Mouse (Mus musculus): Measurements from ENCODE around the gene Lmcd1. TPM values are rescaled to one million over a fixed set of nuclear protein-coding genes. Genes with fewer than 3 reads are reported as not detected.
"Not testable (repeated sequence)": the region's sequence is repeated elsewhere in the genome, so short reads cannot be mapped to it uniquely, and the experiment has no call there.

Lmcd1 gene
- total and polyA plus RNA-seq, 3 experiments: 0.64 to 4.8 (median 2.3) TPM

- Histone ChIP-seq H3K27me3 (replicated peaks) (no peaks in the 10 kb centered on the region), H3K9ac (ENCODE audit: insufficient read depth, low read depth) (no peak overlapping the region), H3K4me3 (replicated peaks in 1 of 3; ENCODE audit: low read depth in 2 of 3, low read length in 2 of 3, poor library complexity in 1 of 3) (no peak overlapping the region), H3K27ac (ENCODE audit: insufficient read depth, low read depth) (no peak overlapping the region), H3K9me3 (replicated peaks; ENCODE audit: low read length) (peaks cover 23% of the 10 kb centered on the region), H3K36me3 (replicated peaks in 1 of 2; ENCODE audit: control insufficient read depth in 1 of 2, insufficient read depth in 1 of 2, low read length in 1 of 2) (no peaks in the 10 kb centered on the region), H3K79me2 (replicated peaks; ENCODE audit: control insufficient read depth, extremely low read depth, insufficient read depth, poor library complexity, severe bottlenecking) (no peaks in the 10 kb centered on the region), H3K4me1 (ENCODE audit: control insufficient read depth in 1 of 2, insufficient read depth in 2 of 2) (peaks cover 0 to 4% of the 10 kb centered on the region in 2 experiments; a peak in 2 of 4 replicates), H3K4me2 (ENCODE audit: insufficient read depth, low read depth, poor library complexity, severe bottlenecking) (no peak overlapping the region)
- no peak for DNase-seq (ENCODE audit: extremely low read depth)
- TF ChIP-seq KAT2A (IDR thresholded peaks at IDR 0.05; ENCODE audit: insufficient replicate concordance, low read length): no peak
- dilution Hi-C loops (cut with MboI; ENCODE audit: extremely low pct_ligation_motif_present, extremely low pct_unique_long_range_greater_than_20kb, low sequenced_read_pairs): no loop called here
- in situ Hi-C loops (cut with MboI; ENCODE audit: low pct_ligation_motif_present, low pct_unique_long_range_greater_than_20kb, low sequenced_read_pairs): no loop called here
Observed at GRCm38 (mm10) chr6:112246636-112247035, 26.9 kb upstream of the Lmcd1 start.

- in situ Hi-C loops (cut with MboI; ENCODE audit: low pct_ligation_motif_present, low pct_unique_long_range_greater_than_20kb, low sequenced_read_pairs); dilution Hi-C loops (cut with MboI; ENCODE audit: extremely low pct_ligation_motif_present, extremely low pct_unique_long_range_greater_than_20kb, low sequenced_read_pairs); H3K27me3 ChIP-seq (replicated peaks); H3K36me3 ChIP-seq (replicated peaks in 1 of 2; ENCODE audit: control insufficient read depth in 1 of 2, insufficient read depth in 1 of 2, low read length in 1 of 2); H3K79me2 ChIP-seq (replicated peaks; ENCODE audit: control insufficient read depth, extremely low read depth, insufficient read depth, poor library complexity, severe bottlenecking); H3K4me2 ChIP-seq (ENCODE audit: insufficient read depth, low read depth, poor library complexity, severe bottlenecking); H3K27ac ChIP-seq (ENCODE audit: insufficient read depth, low read depth); DNase-seq (ENCODE audit: extremely low read depth); H3K9ac ChIP-seq (ENCODE audit: insufficient read depth, low read depth); H3K4me3 ChIP-seq (replicated peaks in 1 of 3; ENCODE audit: low read depth in 2 of 3, low read length in 2 of 3, poor library complexity in 1 of 3); H3K4me1 ChIP-seq (ENCODE audit: control insufficient read depth in 1 of 2, insufficient read depth in 2 of 2): not testable (repeated sequence)
- H3K9me3 ChIP-seq (replicated peaks; ENCODE audit: low read length): peaks cover 12% of the 10 kb centered on the region
Observed at GRCm38 (mm10) chr6:112253943-112254342, 19.6 kb upstream of the Lmcd1 start.

DNA sequence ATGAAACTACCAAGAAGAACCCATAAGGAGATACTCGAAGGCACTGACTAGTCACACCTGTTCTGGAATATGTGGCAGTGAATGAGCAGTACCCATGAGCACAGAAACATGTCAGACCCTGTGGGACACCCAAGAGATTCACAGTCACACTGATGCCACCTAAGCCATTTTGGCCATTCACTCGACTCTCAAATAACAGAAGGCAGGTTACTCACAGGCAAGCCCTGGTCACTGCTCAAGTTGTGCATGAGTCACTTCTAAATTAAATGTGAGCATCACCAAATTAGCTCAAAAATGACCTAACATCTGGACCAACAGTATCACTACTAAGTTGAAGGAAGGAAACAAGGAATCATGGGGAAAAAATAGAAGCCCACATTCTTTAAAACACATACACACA lies 18.6 kb upstream of the Lmcd1 start:
- Histone ChIP-seq H3K27me3 (replicated peaks) (no peaks in the 10 kb centered on the region), H3K79me2 (replicated peaks; ENCODE audit: control insufficient read depth, extremely low read depth, insufficient read depth, poor library complexity, severe bottlenecking) (no peaks in the 10 kb centered on the region), H3K36me3 (replicated peaks in 1 of 2; ENCODE audit: control insufficient read depth in 1 of 2, insufficient read depth in 1 of 2, low read length in 1 of 2) (no peaks in the 10 kb centered on the region), H3K4me1 (ENCODE audit: control insufficient read depth in 1 of 2, insufficient read depth in 2 of 2) (peaks cover 0 to 7% of the 10 kb centered on the region in 2 experiments; a peak in 1 of 4 replicates), H3K4me3 (replicated peaks in 1 of 3; ENCODE audit: low read depth in 2 of 3, low read length in 2 of 3, poor library complexity in 1 of 3) (no peak overlapping the region), H3K27ac (ENCODE audit: insufficient read depth, low read depth) (no peak overlapping the region), H3K4me2 (ENCODE audit: insufficient read depth, low read depth, poor library complexity, severe bottlenecking) (no peak overlapping the region), H3K9ac (ENCODE audit: insufficient read depth, low read depth) (no peak overlapping the region), H3K9me3 (replicated peaks; ENCODE audit: low read length) (peaks cover 15% of the 10 kb centered on the region)
- TF ChIP-seq ETS1 (conservative IDR thresholded peaks at IDR 0.05; ENCODE audit: low read depth, low read length) (no peak), MYC (IDR thresholded peaks at IDR 0.05; ENCODE audit: low read depth, low read length) (no peak), CHD1 (IDR thresholded peaks at IDR 0.05; ENCODE audit: low read depth, low read length) (no peak), MAX (IDR thresholded peaks at IDR 0.05; ENCODE audit: low read length) (no peak), JUND (conservative IDR thresholded peaks at IDR 0.05; ENCODE audit: low read depth, low read length) (no peak), BHLHE40 (IDR thresholded peaks at IDR 0.05; ENCODE audit: low read depth, low read length) (no peak), PAX5 (IDR thresholded peaks at IDR 0.05; ENCODE audit: low read length) (no peak), NRF1 (IDR thresholded peaks at IDR 0.05; ENCODE audit: low read depth, low read length) (no peak), SIN3A (IDR thresholded peaks at IDR 0.05; ENCODE audit: low read length) (no peak), HCFC1 (IDR thresholded peaks at IDR 0.05; ENCODE audit: low read depth, low read length) (no peak), UBTF (IDR thresholded peaks at IDR 0.05; ENCODE audit: low read depth, low read length) (no peak)
- in situ Hi-C loops (cut with MboI; ENCODE audit: low pct_ligation_motif_present, low pct_unique_long_range_greater_than_20kb, low sequenced_read_pairs) (no loop called here), dilution Hi-C loops (cut with MboI; ENCODE audit: extremely low pct_ligation_motif_present, extremely low pct_unique_long_range_greater_than_20kb, low sequenced_read_pairs) (no loop called here)
- no peak for DNase-seq (ENCODE audit: extremely low read depth)
